Mouse (Mus musculus) ES-E14 (cell line): ENCODE measurements around the gene Camk1.

Source experiments
- CHD2 ChIP-seq: IDR thresholded peaks from 2 replicates; pipeline ENCODE4 v1.6.1; 2014; ENCODE audit warnings: mild to moderate bottlenecking, low read depth, low read length, inconsistent platforms
- HCFC1 ChIP-seq: IDR thresholded peaks from 2 replicates; pipeline ENCODE4 v1.6.1; 2012; ENCODE audit warnings: low read length, inconsistent platforms, borderline replicate concordance; ENCODE audit not compliant: insufficient read depth
- ZC3H11A ChIP-seq: IDR thresholded peaks from 2 replicates; pipeline ENCODE4 v1.6.1; 2012; ENCODE audit warnings: low read depth, mild to moderate bottlenecking, inconsistent platforms, low read length, borderline replicate concordance
- ZNF384 ChIP-seq: IDR thresholded peaks from 2 replicates; pipeline ENCODE4 v1.6.1; 2012; ENCODE audit warnings: low read depth, low read length, inconsistent platforms

DNA sequence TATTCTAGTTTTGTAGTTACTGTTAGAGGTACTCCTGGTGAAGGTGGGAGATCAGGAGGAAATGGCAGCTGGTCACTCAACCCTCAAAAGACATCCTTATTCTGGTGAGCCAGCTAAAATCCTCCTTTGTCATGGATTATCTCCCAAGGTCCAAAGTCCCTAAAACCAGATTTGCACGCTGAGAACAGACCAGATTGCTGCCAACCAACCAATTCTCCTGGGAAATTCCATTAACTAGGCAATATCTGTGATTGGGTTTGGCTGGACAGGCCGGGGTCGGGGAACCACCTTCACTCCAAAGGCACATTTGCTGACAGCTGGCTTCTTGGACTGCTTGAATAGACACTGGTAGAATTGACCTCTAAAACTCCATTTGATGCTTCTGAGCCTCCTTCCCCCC is 46.9 kb upstream of the Camk1 start:
- TF ChIP-seq HCFC1 (no peak), ZC3H11A (no peak), CHD2 (no peak), ZNF384 (no peak)
